16 mouse cellular contexts compared by ENCODE assay signal in genomic region chr14:123760079-123760478, GRCm38 (mm10).
DNase-seq lines count a peak whose midpoint lies in the region; ATAC-seq lines count a peak whose summit lies in the region.
"Had no signal": no experiment of that assay in that cellular context is flagged by ENCODE, and none has a peak within 500 bp of the region (broad histone marks: within the 10 kb centered on the region; RNA-seq: fewer than 3 reads in every experiment).

No protein-coding gene starts in this region.

- peak; percentile 50 for DNase-seq in forebrain, embryonic 14.5 days (ENCODE audit: low spot score)
- DNase-seq in forebrain, embryonic 10.5 days (ENCODE audit: extremely low spot score, low spot score), result no peak
- DNase-seq in left cerebral cortex, adult 9 months (ENCODE audit: low spot score in 2 of 2), result peak; percentile 5 to 28
- DNase-seq in left cerebral cortex, postnatal 10 days (ENCODE audit: extremely low spot score in 1 of 2, low spot score in 2 of 2), result no peak
- peak; percentile 24 to 35 for DNase-seq in cerebellum, postnatal 10 days
- DNase-seq in layer of hippocampus, postnatal 10 days (ENCODE audit: low spot score in 2 of 2), result peak; percentile 5 to 13
- DNase-seq in adrenal gland, adult 2 months, result no peak
- DNase-seq in gastrocnemius, adult 18-20 months (ENCODE audit: low spot score), result no peak
- DNase-seq: kidney, adult 9 months; lung, adult 2 months; thymus, postnatal 36 days had no signal

- intact Hi-C loops in left cerebral cortex, postnatal 10 days (cut with DNase I), result no loop called here

- no peaks in the 10 kb centered on the region for H3K27me3 ChIP-seq in forebrain, embryonic 14.5 days (replicated peaks; ENCODE audit: control insufficient read depth, insufficient read depth, low read length)
- H3K27me3 ChIP-seq in forebrain, embryonic 10.5 days (ENCODE audit: poor library complexity, severe bottlenecking), result no peaks in the 10 kb centered on the region
- H3K27me3 ChIP-seq: heart, embryonic 15.5 days; limb, embryonic 13.5 days; neural tube, embryonic 15.5 days; stomach, embryonic 15.5 days had no signal

- H3K4me1 ChIP-seq in forebrain, embryonic 14.5 days (ENCODE audit: control insufficient read depth, insufficient read depth, low read length), result no peaks in the 10 kb centered on the region
- H3K4me1 ChIP-seq in forebrain, embryonic 10.5 days, result no peaks in the 10 kb centered on the region
- H3K4me1 ChIP-seq: heart, embryonic 15.5 days; limb, embryonic 13.5 days; neural tube, embryonic 15.5 days; stomach, embryonic 15.5 days had no signal

- H3K9me3 ChIP-seq in forebrain, embryonic 14.5 days (replicated peaks; ENCODE audit: control insufficient read depth, low read length), result no peaks in the 10 kb centered on the region
- no peaks in the 10 kb centered on the region for H3K9me3 ChIP-seq in forebrain, embryonic 10.5 days
- H3K9me3 ChIP-seq: heart, embryonic 15.5 days; limb, embryonic 13.5 days; neural tube, embryonic 15.5 days; stomach, embryonic 15.5 days had no signal

- H3K9ac ChIP-seq in forebrain, embryonic 14.5 days (ENCODE audit: low read length), result no peak overlapping the region
- H3K9ac ChIP-seq: heart, embryonic 15.5 days; hindbrain, embryonic 14.5 days; limb, embryonic 13.5 days; neural tube, embryonic 15.5 days; stomach, embryonic 15.5 days had no signal

- H3K4me2 ChIP-seq in forebrain, embryonic 14.5 days (ENCODE audit: low read length), result no peak overlapping the region
- H3K4me2 ChIP-seq: heart, embryonic 15.5 days; hindbrain, embryonic 14.5 days; limb, embryonic 13.5 days; neural tube, embryonic 15.5 days; stomach, embryonic 15.5 days had no signal

- H3K27ac ChIP-seq in forebrain, embryonic 14.5 days (ENCODE audit: low read depth, low read length), result no peak overlapping the region
- H3K27ac ChIP-seq in forebrain, embryonic 10.5 days, result no peak overlapping the region
- H3K27ac ChIP-seq: heart, embryonic 15.5 days; hindbrain, embryonic 14.5 days; limb, embryonic 13.5 days; neural tube, embryonic 15.5 days; stomach, embryonic 15.5 days had no signal

- WGBS in forebrain, embryonic 14.5 days, result 68% methylated on average over 4 of the region's 4 CpGs
- 91% methylated on average over 4 of the region's 4 CpGs for WGBS in forebrain, embryonic 10.5 days

- H3K36me3 ChIP-seq in forebrain, embryonic 14.5 days (ENCODE audit: control insufficient read depth, insufficient read depth, low read length), result no peaks in the 10 kb centered on the region
- H3K36me3 ChIP-seq in forebrain, embryonic 10.5 days (replicated peaks), result no peaks in the 10 kb centered on the region
- H3K36me3 ChIP-seq: heart, embryonic 15.5 days; limb, embryonic 13.5 days; neural tube, embryonic 15.5 days; stomach, embryonic 15.5 days had no signal

- ATAC-seq in forebrain, embryonic 14.5 days, result peak; percentile 57; the same call in 1 of the 2 replicates

- H3K4me3 ChIP-seq in forebrain, embryonic 14.5 days (ENCODE audit: low read depth, low read length), result no peak overlapping the region
- no peak overlapping the region for H3K4me3 ChIP-seq in forebrain, embryonic 10.5 days
- H3K4me3 ChIP-seq: heart, embryonic 15.5 days; limb, embryonic 13.5 days; neural tube, embryonic 15.5 days; stomach, embryonic 15.5 days had no signal

Comparison
In these comparisons a context has a peak if more than half of its experiments do, and no peak if none do; other contexts are left out.
1. DNase-seq: peak in forebrain, embryonic 14.5 days (single experiment), left cerebral cortex, adult 9 months (2 of 2), cerebellum, postnatal 10 days (2 of 2) and layer of hippocampus, postnatal 10 days (2 of 2); none in forebrain, embryonic 10.5 days (single experiment), left cerebral cortex, postnatal 10 days (0 of 2), adrenal gland, adult 2 months (single experiment) and gastrocnemius, adult 18-20 months (single experiment).